Mouse (Mus musculus) neutrophil, adult 5-6 weeks (primary cell): ENCODE results near the gene Ciart. TPM values are rescaled to one million over a fixed set of nuclear protein-coding genes. Genes with fewer than 3 reads are reported as not detected.
"Not testable (repeated sequence)": the region's sequence is repeated elsewhere in the genome, so short reads cannot be mapped to it uniquely, and the experiment has no call there.

Experiments used
- ATAC-seq: fragments of 151-379, 151-347 bp; 2 replicates; pipeline ENCODE4 v1.8.0; 2017; ENCODE audit warnings: mild to moderate bottlenecking, moderate TSS enrichment; ENCODE audit not compliant: insufficient number of reproducible peaks, poor library complexity, low FRiP score, severe bottlenecking; ENCODE audit errors: extremely low read depth
- total RNA-seq: library from RNA; stranded (forward); fragments of 200-1000 nt; gene quantifications from 2 replicates; pipeline ENCODE4 v1.2.3, GENCODE M21; 2017

The Ciart gene
- total RNA-seq, 1 experiment from 2014 or later: 0.81 TPM

DNA sequence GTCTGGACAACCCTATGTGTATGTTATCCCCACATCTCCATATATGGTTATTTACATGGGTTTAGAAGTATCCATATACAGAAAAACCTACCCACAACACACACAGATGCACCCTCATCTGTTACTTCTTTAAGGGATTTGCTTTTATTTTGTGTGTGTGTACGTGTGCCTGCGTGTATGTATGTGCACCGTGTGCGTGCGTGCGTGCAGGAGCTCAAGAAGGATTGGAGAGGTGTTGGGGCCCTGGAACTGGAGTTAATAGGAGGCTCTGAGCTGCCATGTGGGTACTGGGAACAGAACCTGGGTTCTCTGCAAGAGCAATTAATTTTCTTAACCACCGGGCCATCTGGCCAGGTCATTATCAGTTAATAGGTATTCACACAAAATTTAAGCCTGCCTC lies 10.0 kb downstream of the Ciart start:
- ATAC-seq: no peak

- peak; percentile 97 for ATAC-seq
Measured at GRCm38 (mm10) chr3:95871392-95871867, 10.6 kb downstream of the Ciart start, which contains the start of gene Mrps21. Gene Mrps21 (minus strand): TSS chr3:95871519.

GRCm38 (mm10) chr3:95870976-95871375 lies 11.1 kb downstream of the Ciart start:
- no peak for ATAC-seq

DNA sequence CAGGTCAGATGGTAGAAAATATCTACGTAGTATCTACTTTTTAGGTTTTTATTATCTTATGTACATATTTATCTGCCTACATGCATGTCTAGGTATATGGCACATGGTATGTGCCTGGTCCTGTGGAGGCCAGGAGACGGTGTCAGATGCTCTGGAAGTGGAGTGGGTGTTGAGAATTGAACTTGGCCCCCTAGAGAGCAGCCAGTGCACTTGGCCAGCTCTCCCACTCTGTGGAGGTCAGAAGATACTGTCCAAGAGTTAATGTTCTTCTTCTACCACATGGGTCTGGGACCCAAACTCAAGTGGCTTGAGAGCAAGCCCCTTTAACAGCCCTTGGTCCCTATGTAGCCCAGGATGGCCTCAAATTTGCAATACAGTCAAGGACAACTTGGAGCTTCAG lies 14.6 kb downstream of the Ciart start:
- ATAC-seq: no peak

DNA sequence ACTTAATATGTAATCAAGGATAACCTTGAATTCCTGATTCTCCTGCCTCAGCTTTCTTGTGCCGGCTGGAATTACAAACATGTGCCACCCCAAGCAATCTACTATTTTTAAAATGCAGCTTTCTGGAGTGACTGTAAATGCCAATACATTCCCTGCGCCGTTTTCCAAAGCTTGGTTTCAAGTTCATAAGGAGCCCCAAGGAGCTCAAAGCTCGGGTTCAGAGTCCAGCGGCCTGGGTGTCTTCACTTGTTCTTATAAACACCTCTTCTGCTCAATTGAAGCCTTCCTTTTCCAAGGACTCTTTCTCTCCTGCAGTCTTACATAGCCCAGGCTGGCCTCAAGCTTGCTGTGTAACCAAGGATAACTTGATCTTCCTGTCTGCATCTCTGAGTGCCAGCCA lies 16.0 kb downstream of the Ciart start:
- no peak for ATAC-seq

DNA sequence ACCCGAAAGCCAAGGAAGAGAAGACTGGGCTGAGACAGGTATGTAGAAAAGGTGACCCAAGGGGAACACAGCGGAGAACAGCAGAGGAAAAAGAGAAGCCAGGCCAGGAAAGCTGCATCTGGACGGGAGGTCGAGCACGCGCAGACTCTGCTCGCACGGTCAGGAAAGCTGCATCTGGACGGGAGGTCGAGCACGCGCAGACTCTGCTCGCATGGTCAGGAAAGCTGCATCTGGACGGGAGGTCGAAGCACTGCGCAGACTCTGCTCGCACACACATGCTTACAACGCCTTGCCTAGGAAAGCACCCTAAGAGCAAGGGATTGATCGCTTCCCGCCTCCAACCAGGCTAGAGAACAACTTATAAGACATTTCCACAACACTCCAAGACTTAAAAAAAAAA lies 16.5 kb downstream of the Ciart start:
- ATAC-seq: no peak

- ATAC-seq: no peak
Measured at GRCm38 (mm10) chr3:95865050-95865449, 17.0 kb downstream of the Ciart start.

DNA sequence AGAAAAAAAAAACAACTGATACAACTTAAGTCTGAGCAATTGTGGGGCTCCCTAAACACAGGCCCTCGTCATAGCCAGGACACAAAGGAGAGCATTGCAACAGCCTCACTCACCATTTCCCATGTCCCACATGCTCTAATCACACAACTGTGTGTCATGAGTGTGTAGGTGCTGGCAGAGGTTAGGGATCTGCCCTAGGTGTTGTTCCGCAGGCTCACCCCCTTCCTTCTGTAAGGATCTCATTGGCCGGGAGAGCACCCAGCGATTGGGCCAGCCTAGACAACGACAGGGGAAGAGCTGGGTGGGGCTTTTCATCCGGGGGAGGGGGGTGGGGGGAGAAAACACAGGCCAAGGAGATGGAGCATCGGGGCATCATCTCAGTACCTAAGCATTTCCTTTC lies 18.5 kb downstream of the Ciart start:
- ATAC-seq: no peak

DNA sequence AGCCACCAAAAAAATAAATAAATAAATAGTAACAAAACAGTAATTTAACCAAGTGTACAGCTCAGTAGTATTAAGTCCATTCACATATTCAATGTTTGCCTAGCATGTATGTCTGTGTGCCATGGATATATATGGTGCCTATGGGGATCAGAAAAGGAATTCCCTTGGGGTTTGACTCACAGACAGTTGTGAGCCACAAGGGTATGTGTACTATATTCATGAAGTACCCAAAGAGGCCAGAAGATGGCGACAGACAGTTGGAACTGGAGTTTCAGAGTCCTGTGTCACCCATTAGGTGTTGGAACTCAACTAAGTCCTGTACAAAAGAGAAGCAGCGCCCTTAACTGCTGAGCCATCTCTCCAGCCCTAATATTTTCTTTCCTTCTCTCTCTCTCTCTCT lies 20.3 kb downstream of the Ciart start:
- peak; percentile 92 for ATAC-seq

- ATAC-seq: no peak
Measured at GRCm38 (mm10) chr3:95861216-95861615, 20.8 kb downstream of the Ciart start.

DNA sequence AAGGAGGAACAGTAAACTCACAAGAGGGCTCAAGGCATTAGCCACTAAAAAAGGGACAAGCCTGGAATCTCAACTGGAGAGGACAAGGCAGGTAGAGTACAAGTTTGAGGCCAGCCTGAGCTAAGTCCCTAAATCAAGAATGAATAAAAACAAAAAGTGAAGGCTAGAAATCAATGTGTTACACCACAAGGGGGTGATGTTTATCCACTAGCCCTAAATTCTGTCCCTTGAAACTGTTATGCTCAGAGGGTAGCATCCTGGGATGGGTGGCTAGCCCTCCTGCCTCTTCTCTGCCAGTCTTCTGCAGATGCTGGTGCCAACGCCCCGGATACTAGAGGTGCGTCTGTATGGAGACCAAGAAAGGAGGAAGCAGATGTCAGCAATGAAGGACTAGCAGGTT lies 21.7 kb downstream of the Ciart start:
- ATAC-seq: no peak

DNA sequence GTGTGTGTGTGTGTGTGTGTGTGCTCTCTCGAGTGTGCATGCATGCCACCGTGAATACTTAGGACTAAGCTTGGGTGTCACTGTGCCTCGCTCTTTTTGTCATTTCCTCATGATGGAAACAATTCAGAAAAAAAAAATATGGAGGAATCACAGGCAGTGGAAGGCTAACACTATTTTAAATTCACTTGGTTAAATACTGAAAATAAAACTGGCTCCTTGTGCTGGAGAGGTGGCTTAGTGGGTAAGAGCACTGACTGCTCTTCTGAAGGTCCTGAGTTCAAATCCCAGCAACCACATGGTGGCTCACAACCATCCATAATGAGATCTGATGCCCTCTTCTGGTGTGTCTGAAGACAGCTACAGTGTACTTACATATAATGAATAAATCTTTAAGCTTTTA lies 23.8 kb downstream of the Ciart start:
- ATAC-seq: not testable (repeated sequence)

DNA sequence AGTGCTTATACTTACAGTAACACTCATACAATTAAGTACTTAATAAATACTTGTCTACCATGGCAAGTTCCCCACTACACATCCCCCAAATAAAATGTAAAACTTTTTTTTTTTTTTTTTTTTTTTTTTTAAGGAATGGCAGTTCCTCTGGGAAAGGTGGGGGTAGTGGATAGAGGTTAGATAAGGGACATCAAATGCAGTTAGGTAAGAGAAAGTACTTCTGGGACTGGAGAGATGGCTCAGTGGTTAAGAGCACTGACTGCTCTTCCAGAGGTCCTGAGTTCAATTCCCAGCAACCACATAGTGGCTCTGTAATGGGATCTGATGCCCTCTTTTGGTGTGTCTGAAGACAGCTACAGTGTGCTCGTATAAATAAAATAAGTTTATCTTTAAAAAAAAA lies 25.0 kb downstream of the Ciart start:
- ATAC-seq: not testable (repeated sequence)

- ATAC-seq: no peak
Measured at GRCm38 (mm10) chr3:95856115-95856514, 25.9 kb downstream of the Ciart start.

GRCm38 (mm10) chr3:95855502-95856089 lies 26.5 kb downstream of the Ciart start, which contains the start of gene Prpf3:
Gene Prpf3 (minus strand): TSS chr3:95855885.
- peak; percentile 94 for ATAC-seq

DNA sequence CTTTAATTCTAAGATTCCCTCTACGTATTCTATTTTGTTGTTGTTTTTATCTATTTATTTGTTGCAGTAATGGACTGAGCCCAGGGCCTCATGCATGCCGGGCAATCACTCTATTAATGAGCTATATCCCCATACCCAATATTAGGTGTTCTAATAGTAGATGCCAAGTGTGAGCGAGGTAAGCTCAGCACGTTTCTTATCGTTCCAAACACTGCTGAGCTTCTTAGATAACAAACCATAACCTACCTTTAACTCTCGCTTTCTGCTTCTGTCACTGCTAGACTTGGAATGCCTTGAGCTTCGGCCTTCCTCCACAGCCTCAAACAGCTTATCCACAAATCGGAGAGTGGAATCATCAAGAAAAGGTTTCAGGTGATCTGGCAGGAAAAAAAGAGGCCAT lies 30.7 kb downstream of the Ciart start:
- ATAC-seq: no peak

GRCm38 (mm10) chr3:95850611-95851010 lies 31.4 kb downstream of the Ciart start:
- no peak for ATAC-seq

GRCm38 (mm10) chr3:95842503-95843214 lies 39.4 kb downstream of the Ciart start:
- ATAC-seq: no peak

DNA sequence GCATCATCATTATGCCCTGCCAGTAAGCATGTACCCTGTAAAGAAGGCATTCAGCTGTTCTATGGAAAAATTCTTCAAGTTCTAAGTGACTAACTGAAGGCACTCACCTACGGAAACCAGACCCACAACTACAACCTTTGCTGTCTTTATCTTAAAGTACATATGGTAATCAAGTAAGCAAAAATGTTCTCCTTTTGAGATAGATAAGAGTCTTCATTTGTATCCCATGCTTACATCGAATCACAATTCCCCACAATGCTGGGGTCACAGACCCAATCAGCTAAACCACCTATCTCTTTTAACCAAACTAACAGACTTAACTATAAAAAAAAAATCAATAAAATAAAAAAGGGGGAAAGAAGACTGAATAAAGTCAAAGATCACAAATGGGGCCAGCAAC lies 42.8 kb downstream of the Ciart start:
- ATAC-seq: no peak

GRCm38 (mm10) chr3:95829053-95829452 lies 53.0 kb downstream of the Ciart start:
- ATAC-seq: no peak
